Mouse (Mus musculus) layer of hippocampus, adult 9-10 months (tissue): ENCODE results near the gene Map2k7.

ENCODE experiments used
- DNase-seq: peaks from one replicate; pipeline ENCODE4 v3.0.0; 2022; ENCODE audit warnings: low spot score

Map2k7 gene

GRCm38 (mm10) chr8:4259125-4259804 lies 20.7 kb downstream of the Map2k7 start, which contains the start of gene Ctxn1:
Gene Ctxn1 (minus strand): TSS chr8:4259274.
- no peak for DNase-seq

- no peak for DNase-seq
Observed at GRCm38 (mm10) chr8:4259805-4260170, 21.2 kb downstream of the Map2k7 start.

GRCm38 (mm10) chr8:4263105-4263791 lies 24.7 kb downstream of the Map2k7 start:
- DNase-seq: no peak

- no peak for DNase-seq
Observed at GRCm38 (mm10) chr8:4265160-4265914, 26.8 kb downstream of the Map2k7 start.

- no peak for DNase-seq
Observed at GRCm38 (mm10) chr8:4267627-4268026, 29.1 kb downstream of the Map2k7 start.

- no peak for DNase-seq
Observed at GRCm38 (mm10) chr8:4269609-4270008, 31.1 kb downstream of the Map2k7 start.

GRCm38 (mm10) chr8:4275275-4276110 lies 37.0 kb downstream of the Map2k7 start, which contains the start of gene Timm44:
Gene Timm44 (minus strand): TSS chr8:4275913.
- DNase-seq: peak; percentile 85

- DNase-seq: no peak
Observed at GRCm38 (mm10) chr8:4276111-4276465, 37.5 kb downstream of the Map2k7 start.

- no peak for DNase-seq
Observed at GRCm38 (mm10) chr8:4292738-4293137, 54.2 kb downstream of the Map2k7 start.
